In the genomic region with DNA sequence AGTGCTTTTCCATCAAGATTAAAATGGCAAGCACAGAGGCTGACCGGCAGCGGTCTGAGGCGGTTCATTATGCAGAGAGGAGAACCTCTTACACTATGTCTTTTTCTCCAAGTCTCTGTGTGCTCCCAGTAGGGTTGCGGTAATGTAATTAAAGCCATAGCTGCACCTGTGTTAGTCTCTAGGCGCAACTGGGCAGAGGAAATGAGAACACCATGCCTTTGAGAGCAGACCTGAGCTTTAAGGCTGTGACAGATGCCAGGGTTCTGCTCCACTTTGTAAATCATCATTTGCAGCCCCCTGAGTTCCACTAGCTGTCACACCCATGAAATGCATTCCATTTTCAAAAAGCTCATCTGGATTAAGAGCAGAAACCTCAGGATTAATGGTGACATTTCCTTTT, we compare ENCODE assay signal across 35 mouse cellular contexts. TPM values are rescaled to one million over a fixed set of nuclear protein-coding genes. Genes with fewer than 3 reads are reported as not detected.
DNase-seq lines count a peak whose midpoint lies in the region; ATAC-seq and TF ChIP-seq lines count a peak whose summit lies in the region.
"Had no signal": no experiment of that assay in that cellular context is flagged by ENCODE, and none has a peak within 500 bp of the region (broad histone marks: within the 10 kb centered on the region; RNA-seq: fewer than 3 reads in every experiment).

No protein-coding gene starts in this region.

- WGBS in hindbrain, embryonic 12.5 days = 60% methylated on average over 5 of the region's 5 CpGs
- WGBS in hindbrain, postnatal 0 days = 66% methylated on average over 5 of the region's 5 CpGs
- WGBS in midbrain, embryonic 13.5 days = 63% methylated on average over 5 of the region's 5 CpGs
- WGBS in midbrain, postnatal 0 days = 41% methylated on average over 5 of the region's 5 CpGs
- WGBS in limb, embryonic 11.5 days = 42% methylated on average over 5 of the region's 5 CpGs
- 51% methylated on average over 5 of the region's 5 CpGs for WGBS in midbrain, embryonic 15.5 days

- no peak overlapping the region for H3K4me2 ChIP-seq in hindbrain, embryonic 12.5 days (replicated peaks)
- no peak overlapping the region for H3K4me2 ChIP-seq in hindbrain, postnatal 0 days (ENCODE audit: low read depth, low read length)
- H3K4me2 ChIP-seq in midbrain, embryonic 13.5 days (replicated peaks) = no peak overlapping the region
- H3K4me2 ChIP-seq in midbrain, postnatal 0 days (ENCODE audit: low read depth, low read length, poor library complexity, severe bottlenecking) = no peak overlapping the region
- no peak overlapping the region for H3K4me2 ChIP-seq in limb, embryonic 11.5 days (ENCODE audit: low read depth, severe bottlenecking)
- H3K4me2 ChIP-seq in midbrain, embryonic 15.5 days = no peak overlapping the region
- H3K4me2 ChIP-seq: embryonic facial prominence, embryonic 12.5 days; forebrain, embryonic 12.5 days; heart, embryonic 11.5 days; lung, embryonic 14.5 days; neural tube, embryonic 12.5 days had no signal

- no peak overlapping the region for H3K27ac ChIP-seq in hindbrain, embryonic 12.5 days
- H3K27ac ChIP-seq in hindbrain, postnatal 0 days = no peak overlapping the region
- 0 out of 2 replicates have a peak overlapping the region, but pooled peaks have one; percentile 22 for H3K27ac ChIP-seq in midbrain, embryonic 13.5 days
- no peak overlapping the region for H3K27ac ChIP-seq in midbrain, postnatal 0 days (ENCODE audit: low read depth, low read length)
- H3K27ac ChIP-seq in limb, embryonic 11.5 days (replicated peaks; ENCODE audit: low read depth, low read length) = no peak overlapping the region; the same call in 1 of the 2 replicates
- H3K27ac ChIP-seq in midbrain, embryonic 15.5 days = no peak overlapping the region
- H3K27ac ChIP-seq: embryonic facial prominence, embryonic 12.5 days; forebrain, embryonic 12.5 days; gastrocnemius, adult 2 months; layer of hippocampus, adult 2 months; left cerebral cortex, adult 2 months; liver, embryonic 14.5 days; neural tube, embryonic 12.5 days had no signal

- H3K4me1 ChIP-seq in hindbrain, embryonic 12.5 days = peaks cover 9% of the 10 kb centered on the region; the same call in 1 of the 2 replicates
- no peaks in the 10 kb centered on the region for H3K4me1 ChIP-seq in hindbrain, postnatal 0 days (ENCODE audit: insufficient read depth, low read length)
- H3K4me1 ChIP-seq in midbrain, embryonic 13.5 days (replicated peaks) = peaks cover 8% of the 10 kb centered on the region; the same call in 1 of the 2 replicates
- H3K4me1 ChIP-seq in midbrain, postnatal 0 days (ENCODE audit: insufficient read depth, low read length) = 0 out of 2 replicates have a peak, but pooled peaks cover 3% of the 10 kb centered on the region
- H3K4me1 ChIP-seq in limb, embryonic 11.5 days (ENCODE audit: control insufficient read depth, insufficient read depth, low read length) = peaks cover 5% of the 10 kb centered on the region; the same call in 1 of the 2 replicates
- H3K4me1 ChIP-seq in midbrain, embryonic 15.5 days = peaks cover 10% of the 10 kb centered on the region; the same call in 1 of the 2 replicates
- H3K4me1 ChIP-seq: embryonic facial prominence, embryonic 12.5 days; forebrain, embryonic 12.5 days had no signal

- no peak for TF ChIP-seq CTCF in hindbrain, postnatal 0 days (IDR thresholded peaks at IDR 0.05; ENCODE audit: low read depth)
- TF ChIP-seq CTCF in midbrain, postnatal 0 days (IDR thresholded peaks at IDR 0.05) = no peak

- H3K27me3 ChIP-seq in hindbrain, embryonic 12.5 days = no peaks in the 10 kb centered on the region
- no peaks in the 10 kb centered on the region for H3K27me3 ChIP-seq in hindbrain, postnatal 0 days (ENCODE audit: insufficient read depth, low read length)
- no peaks in the 10 kb centered on the region for H3K27me3 ChIP-seq in midbrain, embryonic 13.5 days
- no peaks in the 10 kb centered on the region for H3K27me3 ChIP-seq in midbrain, postnatal 0 days (ENCODE audit: insufficient read depth, low read length)
- no peaks in the 10 kb centered on the region for H3K27me3 ChIP-seq in limb, embryonic 11.5 days (ENCODE audit: control insufficient read depth, insufficient read depth, low read length)
- H3K27me3 ChIP-seq in midbrain, embryonic 15.5 days (replicated peaks) = no peaks in the 10 kb centered on the region
- H3K27me3 ChIP-seq: embryonic facial prominence, embryonic 12.5 days; forebrain, embryonic 12.5 days; neural tube, embryonic 12.5 days had no signal

- no peak overlapping the region for H3K4me3 ChIP-seq in hindbrain, embryonic 12.5 days
- no peak overlapping the region for H3K4me3 ChIP-seq in hindbrain, postnatal 0 days (ENCODE audit: low read length)
- H3K4me3 ChIP-seq in midbrain, embryonic 13.5 days (replicated peaks) = no peak overlapping the region
- no peak overlapping the region for H3K4me3 ChIP-seq in midbrain, postnatal 0 days (ENCODE audit: low read depth, low read length)
- no peak overlapping the region for H3K4me3 ChIP-seq in limb, embryonic 11.5 days (ENCODE audit: low read depth, low read length)
- no peak overlapping the region for H3K4me3 ChIP-seq in midbrain, embryonic 15.5 days
- H3K4me3 ChIP-seq: embryonic facial prominence, embryonic 12.5 days; erythroblast, embryonic 14.5 days; forebrain, embryonic 12.5 days; gastrocnemius, adult 2 months; layer of hippocampus, adult 2 months; left cerebral cortex, adult 2 months; neural tube, embryonic 12.5 days had no signal

- H3K9me3 ChIP-seq in hindbrain, embryonic 12.5 days (replicated peaks) = no peaks in the 10 kb centered on the region
- no peaks in the 10 kb centered on the region for H3K9me3 ChIP-seq in hindbrain, postnatal 0 days (ENCODE audit: low read length)
- no peaks in the 10 kb centered on the region for H3K9me3 ChIP-seq in midbrain, embryonic 13.5 days
- H3K9me3 ChIP-seq in midbrain, postnatal 0 days (ENCODE audit: low read length) = no peaks in the 10 kb centered on the region
- no peaks in the 10 kb centered on the region for H3K9me3 ChIP-seq in limb, embryonic 11.5 days (ENCODE audit: control insufficient read depth, low read length)
- H3K9me3 ChIP-seq in midbrain, embryonic 15.5 days = no peaks in the 10 kb centered on the region
- H3K9me3 ChIP-seq: embryonic facial prominence, embryonic 12.5 days; forebrain, embryonic 12.5 days; neural tube, embryonic 12.5 days had no signal

- DNase-seq in hindbrain, postnatal 0 days (ENCODE audit: low spot score) = no peak
- no peak for DNase-seq in midbrain, postnatal 0 days (ENCODE audit: low spot score)
- DNase-seq in limb, embryonic 11.5 days (ENCODE audit: low spot score) = peak; percentile 55
- no peak for DNase-seq in layer of hippocampus, adult 9-10 months (ENCODE audit: low spot score)
- DNase-seq: adrenal gland, postnatal 36 days; cerebellum, adult 11 months; cerebellum, adult 9-11 months; gastrocnemius, adult 2 months; kidney, adult 9 months; kidney, postnatal 25 days; left cerebral cortex, postnatal 4 days; lung, embryonic 14.5 days; right cerebral cortex, adult 18-20 months; right cerebral cortex, postnatal 4 days; thymus, postnatal 14 days had no signal

- peak; percentile 46 for ATAC-seq in hindbrain, embryonic 12.5 days (ENCODE audit: low FRiP score)
- ATAC-seq in hindbrain, postnatal 0 days = no peak
- ATAC-seq in midbrain, embryonic 13.5 days = peak; percentile 64
- no peak for ATAC-seq in midbrain, postnatal 0 days (ENCODE audit: low FRiP score)
- peak; percentile 82; the same call in 1 of the 2 replicates for ATAC-seq in limb, embryonic 11.5 days (ENCODE audit: insufficient number of reproducible peaks, low FRiP score, low TSS enrichment, low read depth)
- peak; percentile 52; the same call in 1 of the 2 replicates for ATAC-seq in midbrain, embryonic 15.5 days (replicated peaks)
- ATAC-seq: intestine, embryonic 16.5 days had no signal

- no peaks in the 10 kb centered on the region for H3K36me3 ChIP-seq in hindbrain, embryonic 12.5 days
- no peaks in the 10 kb centered on the region for H3K36me3 ChIP-seq in hindbrain, postnatal 0 days (ENCODE audit: insufficient read depth, low read length)
- H3K36me3 ChIP-seq in midbrain, embryonic 13.5 days = no peaks in the 10 kb centered on the region
- H3K36me3 ChIP-seq in midbrain, postnatal 0 days (ENCODE audit: insufficient read depth, low read length) = no peaks in the 10 kb centered on the region
- no peaks in the 10 kb centered on the region for H3K36me3 ChIP-seq in limb, embryonic 11.5 days (ENCODE audit: control insufficient read depth, insufficient read depth, low read length)
- no peaks in the 10 kb centered on the region for H3K36me3 ChIP-seq in midbrain, embryonic 15.5 days (replicated peaks)
- H3K36me3 ChIP-seq: embryonic facial prominence, embryonic 12.5 days; forebrain, embryonic 12.5 days; neural tube, embryonic 12.5 days had no signal

- H3K9ac ChIP-seq in hindbrain, embryonic 12.5 days = no peak overlapping the region
- H3K9ac ChIP-seq in hindbrain, postnatal 0 days (replicated peaks; ENCODE audit: low read length) = no peak overlapping the region
- no peak overlapping the region for H3K9ac ChIP-seq in midbrain, embryonic 13.5 days (replicated peaks)
- no peak overlapping the region for H3K9ac ChIP-seq in midbrain, postnatal 0 days (replicated peaks; ENCODE audit: low read length, poor library complexity, severe bottlenecking)
- no peak overlapping the region for H3K9ac ChIP-seq in limb, embryonic 11.5 days (ENCODE audit: low read length)
- no peak overlapping the region for H3K9ac ChIP-seq in midbrain, embryonic 15.5 days
- H3K9ac ChIP-seq: embryonic facial prominence, embryonic 12.5 days; forebrain, embryonic 12.5 days; liver, embryonic 14.5 days; lung, embryonic 14.5 days; neural tube, embryonic 12.5 days had no signal

RNA-seq across cellular contexts. Expression of gene Best3, which starts 18.6 kb away (rescaled TPM):
- polyA plus RNA-seq in hindbrain, embryonic 12.5 days (2016; fragmentation: Nextera tagmentation; extraction: Ambion mirVana) = 0.22 and 0.53 TPM in 2 replicates
- total RNA-seq in hindbrain, postnatal 0 days (2014; rRNA removed) = 0.05 TPM in 1 of 2 replicates, not detected in the other
- 0.15 and 0.23 TPM in 2 replicates for polyA plus RNA-seq in hindbrain, postnatal 0 days (2015; fragmentation: Nextera tagmentation; extraction: Ambion mirVana)
- 0.09 and 0.15 TPM in 2 replicates for polyA plus RNA-seq in midbrain, embryonic 13.5 days (2015; fragmentation: Nextera tagmentation; extraction: Ambion mirVana)
- total RNA-seq in midbrain, postnatal 0 days (2014; rRNA removed) = 0.27 TPM in 1 of 2 replicates, not detected in the other
- polyA plus RNA-seq in midbrain, postnatal 0 days (2015; fragmentation: Nextera tagmentation; extraction: Ambion mirVana) = 0.11 and 0.13 TPM in 2 replicates
- 0.23 and 0.31 TPM in 2 replicates for polyA plus RNA-seq in limb, embryonic 11.5 days (2014; fragmentation: Nextera tagmentation; extraction: Ambion mirVana)
- polyA plus RNA-seq in midbrain, embryonic 15.5 days (2015; fragmentation: Nextera tagmentation; extraction: Ambion mirVana) = 0.10 TPM in 1 of 2 replicates, not detected in the other
- total RNA-seq: common myeloid progenitor, adult 5-6 weeks; hematopoietic stem cell, adult 5-6 weeks; megakaryocyte, adult 5-6 weeks had no signal
- polyA plus RNA-seq: erythroblast, embryonic 14.5 days; intestine, embryonic 16.5 days; liver, embryonic 14.5 days; stomach, embryonic 14.5 days had no signal

RNA-seq across cellular contexts. Expression of gene Gm10271, which starts 32.3 kb away (rescaled TPM):
- not detected in 2 replicates for polyA plus RNA-seq in hindbrain, embryonic 12.5 days (2016; fragmentation: Nextera tagmentation; extraction: Ambion mirVana)
- total RNA-seq in hindbrain, postnatal 0 days (2014; rRNA removed) = not detected in 2 replicates
- not detected in 2 replicates for polyA plus RNA-seq in hindbrain, postnatal 0 days (2015; fragmentation: Nextera tagmentation; extraction: Ambion mirVana)
- not detected in 2 replicates for polyA plus RNA-seq in midbrain, embryonic 13.5 days (2015; fragmentation: Nextera tagmentation; extraction: Ambion mirVana)
- total RNA-seq in midbrain, postnatal 0 days (2014; rRNA removed) = not detected in 2 replicates
- polyA plus RNA-seq in midbrain, postnatal 0 days (2015; fragmentation: Nextera tagmentation; extraction: Ambion mirVana) = not detected in 2 replicates
- not detected in 2 replicates for polyA plus RNA-seq in limb, embryonic 11.5 days (2014; fragmentation: Nextera tagmentation; extraction: Ambion mirVana)
- not detected in 2 replicates for polyA plus RNA-seq in midbrain, embryonic 15.5 days (2015; fragmentation: Nextera tagmentation; extraction: Ambion mirVana)
- total RNA-seq: adrenal gland, postnatal 36 days; common myeloid progenitor, adult 5-6 weeks; ES-E14; gastrocnemius, adult 2 months; gastrocnemius, postnatal 4 days; hematopoietic stem cell, adult 5-6 weeks; layer of hippocampus, adult 2 months; left cerebral cortex, adult 2 months; left cerebral cortex, postnatal 4 days; megakaryocyte, adult 5-6 weeks had no signal
- polyA plus RNA-seq: embryonic facial prominence, embryonic 12.5 days; erythroblast, embryonic 14.5 days; forebrain, embryonic 12.5 days; frontal cortex, adult 2 months; heart, embryonic 11.5 days; heart, postnatal 0 days; intestine, embryonic 16.5 days; liver, embryonic 14.5 days; lung, embryonic 14.5 days; neural tube, embryonic 12.5 days; stomach, embryonic 14.5 days had no signal

RNA-seq across cellular contexts. Expression of gene Lrrc10, which starts 40.4 kb away (rescaled TPM):
- polyA plus RNA-seq in hindbrain, embryonic 12.5 days (2016; fragmentation: Nextera tagmentation; extraction: Ambion mirVana) = not detected in 2 replicates
- 0.16 TPM in 1 of 2 replicates, not detected in the other for total RNA-seq in hindbrain, postnatal 0 days (2014; rRNA removed)
- polyA plus RNA-seq in hindbrain, postnatal 0 days (2015; fragmentation: Nextera tagmentation; extraction: Ambion mirVana) = not detected in 2 replicates
- not detected in 2 replicates for polyA plus RNA-seq in midbrain, embryonic 13.5 days (2015; fragmentation: Nextera tagmentation; extraction: Ambion mirVana)
- total RNA-seq in midbrain, postnatal 0 days (2014; rRNA removed) = not detected in 2 replicates
- not detected in 2 replicates for polyA plus RNA-seq in midbrain, postnatal 0 days (2015; fragmentation: Nextera tagmentation; extraction: Ambion mirVana)
- polyA plus RNA-seq in limb, embryonic 11.5 days (2014; fragmentation: Nextera tagmentation; extraction: Ambion mirVana) = 0.11 TPM in 1 of 2 replicates, not detected in the other
- polyA plus RNA-seq in midbrain, embryonic 15.5 days (2015; fragmentation: Nextera tagmentation; extraction: Ambion mirVana) = 0.19 TPM in 1 of 2 replicates, not detected in the other
- total RNA-seq: adrenal gland, postnatal 36 days; common myeloid progenitor, adult 5-6 weeks; hematopoietic stem cell, adult 5-6 weeks; left cerebral cortex, adult 2 months; left cerebral cortex, postnatal 4 days; megakaryocyte, adult 5-6 weeks had no signal
- polyA plus RNA-seq: embryonic facial prominence, embryonic 12.5 days; erythroblast, embryonic 14.5 days; forebrain, embryonic 12.5 days; frontal cortex, adult 2 months; intestine, embryonic 16.5 days; liver, embryonic 14.5 days; neural tube, embryonic 12.5 days; stomach, embryonic 14.5 days had no signal

RNA-seq across cellular contexts. Expression of gene Rab3ip, which starts 54.1 kb away (rescaled TPM):
- polyA plus RNA-seq in hindbrain, embryonic 12.5 days (2016; fragmentation: Nextera tagmentation; extraction: Ambion mirVana) = 40.4 and 44.1 TPM in 2 replicates
- total RNA-seq in hindbrain, postnatal 0 days (2014; rRNA removed) = 130 and 134 TPM in 2 replicates
- polyA plus RNA-seq in hindbrain, postnatal 0 days (2015; fragmentation: Nextera tagmentation; extraction: Ambion mirVana) = 38.7 and 39.9 TPM in 2 replicates
- 43.9 and 44.2 TPM in 2 replicates for polyA plus RNA-seq in midbrain, embryonic 13.5 days (2015; fragmentation: Nextera tagmentation; extraction: Ambion mirVana)
- 99.8 and 142 TPM in 2 replicates for total RNA-seq in midbrain, postnatal 0 days (2014; rRNA removed)
- 34.4 and 34.6 TPM in 2 replicates for polyA plus RNA-seq in midbrain, postnatal 0 days (2015; fragmentation: Nextera tagmentation; extraction: Ambion mirVana)
- polyA plus RNA-seq in limb, embryonic 11.5 days (2014; fragmentation: Nextera tagmentation; extraction: Ambion mirVana) = 43.1 and 43.5 TPM in 2 replicates
- polyA plus RNA-seq in midbrain, embryonic 15.5 days (2015; fragmentation: Nextera tagmentation; extraction: Ambion mirVana) = 41.8 and 42.8 TPM in 2 replicates

RNA-seq across cellular contexts. Expression of gene Cct2, which starts 58.9 kb away (rescaled TPM):
- polyA plus RNA-seq in hindbrain, embryonic 12.5 days (2016; fragmentation: Nextera tagmentation; extraction: Ambion mirVana) = 247 and 251 TPM in 2 replicates
- total RNA-seq in hindbrain, postnatal 0 days (2014; rRNA removed) = 234 and 266 TPM in 2 replicates
- polyA plus RNA-seq in hindbrain, postnatal 0 days (2015; fragmentation: Nextera tagmentation; extraction: Ambion mirVana) = 216 and 219 TPM in 2 replicates
- polyA plus RNA-seq in midbrain, embryonic 13.5 days (2015; fragmentation: Nextera tagmentation; extraction: Ambion mirVana) = 280 and 281 TPM in 2 replicates
- total RNA-seq in midbrain, postnatal 0 days (2014; rRNA removed) = 231 and 277 TPM in 2 replicates
- polyA plus RNA-seq in midbrain, postnatal 0 days (2015; fragmentation: Nextera tagmentation; extraction: Ambion mirVana) = 208 and 213 TPM in 2 replicates
- polyA plus RNA-seq in limb, embryonic 11.5 days (2014; fragmentation: Nextera tagmentation; extraction: Ambion mirVana) = 360 and 362 TPM in 2 replicates
- polyA plus RNA-seq in midbrain, embryonic 15.5 days (2015; fragmentation: Nextera tagmentation; extraction: Ambion mirVana) = 240 and 244 TPM in 2 replicates

Comparison
In these comparisons a context has a peak if more than half of its experiments do, and no peak if none do; other contexts are left out.
1. ATAC-seq: peak in hindbrain, embryonic 12.5 days (single experiment), midbrain, embryonic 13.5 days (single experiment), limb, embryonic 11.5 days (single experiment) and midbrain, embryonic 15.5 days (single experiment); none in hindbrain, postnatal 0 days (single experiment) and midbrain, postnatal 0 days (single experiment).